Mouse (Mus musculus): Measurements from ENCODE around the gene Mphosph9.

DNA sequence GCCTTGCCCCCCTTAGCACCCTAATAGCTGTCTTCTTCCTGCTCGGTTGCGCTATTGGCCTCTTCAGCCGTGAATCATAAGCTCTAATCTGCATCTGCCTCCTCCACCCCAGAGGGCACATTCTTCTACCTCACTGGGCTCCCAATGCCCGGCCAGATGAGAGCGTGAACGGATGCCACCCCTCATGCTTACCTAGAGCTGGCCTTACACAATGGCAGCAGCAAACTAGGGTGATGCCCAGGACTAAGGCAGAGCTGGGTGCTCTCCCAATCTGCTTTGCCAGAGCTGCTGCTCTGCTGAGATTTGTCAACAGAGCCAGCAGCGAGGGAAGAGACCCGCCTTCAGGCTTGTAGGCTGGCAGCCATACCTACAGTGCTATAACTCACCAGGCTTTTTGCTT, 119.7 kb downstream of the Mphosph9 start:
- TF ChIP-seq POLR2A (IDR thresholded peaks at IDR 0.05; ENCODE audit: low read depth, low read length) (no peak), CTCF (conservative IDR thresholded peaks at IDR 0.05; ENCODE audit: insufficient read depth, insufficient read length, low read depth, low read length) (no peak)

Measured in kidney, adult 2 months (tissue).